Mouse (Mus musculus): ENCODE data around the gene Ifnl3.

GRCm38 (mm10) chr7:28484192-28484591 lies 38.4 kb upstream of the Ifnl3 start:
- TF ChIP-seq POLR2A (IDR thresholded peaks at IDR 0.05; ENCODE audit: insufficient read depth, low read depth, low read length), result no peak
- TF ChIP-seq CTCF (IDR thresholded peaks at IDR 0.05), result no peak
- TF ChIP-seq EP300 (IDR thresholded peaks at IDR 0.05; ENCODE audit: insufficient read depth, low read depth, low read length), result no peak

All from heart, adult 2 months (tissue).